Comparison of ENCODE assay signal across 8 mouse cellular contexts in the genomic region with DNA sequence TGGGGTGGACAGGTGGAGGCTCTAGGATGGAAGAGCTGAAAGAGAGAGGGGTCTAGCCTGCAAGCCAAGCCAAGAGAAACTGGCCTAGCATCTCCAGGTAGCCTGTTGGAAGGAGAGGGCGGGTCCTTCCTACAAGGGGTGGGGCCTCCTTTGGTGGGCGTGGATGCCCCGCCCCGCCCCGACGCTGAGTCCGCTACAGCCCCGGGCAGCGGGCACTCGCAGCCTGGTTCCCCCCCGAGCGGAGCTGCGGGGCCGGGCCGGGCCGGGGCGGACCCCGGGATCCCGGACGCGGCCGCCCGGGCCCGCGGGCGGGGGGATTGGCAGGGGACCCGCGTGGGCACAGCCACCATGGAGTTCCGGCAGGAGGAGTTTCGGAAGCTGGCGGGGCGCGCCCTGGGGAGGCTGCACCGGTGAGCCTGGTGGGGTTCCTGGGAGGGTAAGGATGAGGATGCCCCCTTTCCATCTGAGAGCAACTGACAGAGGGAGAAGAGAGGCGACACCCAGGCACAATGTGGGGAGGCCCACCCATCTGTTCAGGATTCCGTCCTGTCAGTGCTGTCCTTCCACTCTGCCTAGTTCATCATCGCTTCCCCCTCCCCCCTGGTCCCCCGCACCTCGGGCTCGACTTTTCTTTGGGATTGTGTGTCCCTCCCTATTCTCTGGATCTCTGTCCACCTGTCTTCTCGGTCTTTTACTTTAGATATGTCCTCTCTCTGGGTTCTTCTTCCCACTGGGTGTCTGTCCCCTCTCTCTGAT. TPM values are rescaled to one million over a fixed set of nuclear protein-coding genes. Genes with fewer than 3 reads are reported as not detected.
DNase-seq lines count a peak whose midpoint lies in the region; ATAC-seq and TF ChIP-seq lines count a peak whose summit lies in the region.

Gene Slc17a7 (plus strand): TSS at position 215 of the 756 bp plus-strand sequence.

- whole genome bisulfite sequencing in forebrain, postnatal 0 days = 2% methylated on average over 39 of the region's 41 CpGs
- under 1% methylated on average over 40 of the region's 41 CpGs for WGBS in kidney, embryonic 15.5 days
- WGBS in liver, embryonic 12.5 days (ENCODE audit: insufficient replicate concordance) = 2% methylated on average over 41 of the region's 41 CpGs
- 2% methylated on average over 41 of the region's 41 CpGs for WGBS in neural tube, embryonic 13.5 days

- H3K4me3 ChIP-seq in forebrain, postnatal 0 days (ENCODE audit: low read depth, low read length) = peak within 1 kb of the TSS; percentile 47
- peak within 1 kb of the TSS; percentile 54 for H3K4me3 ChIP-seq in kidney, embryonic 15.5 days (replicated peaks)
- peak within 1 kb of the TSS; percentile 54 for H3K4me3 ChIP-seq in liver, embryonic 12.5 days
- peak within 1 kb of the TSS; percentile 37 for H3K4me3 ChIP-seq in neural tube, embryonic 13.5 days

- TF ChIP-seq CTCF in forebrain, postnatal 0 days (IDR thresholded peaks at IDR 0.05; ENCODE audit: low read depth) = no peak

- peaks cover 6% of the 10 kb centered on the region; the same call in 1 of the 2 replicates for H3K4me1 ChIP-seq in forebrain, postnatal 0 days (ENCODE audit: insufficient read depth)
- peaks cover 30% of the 10 kb centered on the region for H3K4me1 ChIP-seq in kidney, embryonic 15.5 days
- peaks cover 27% of the 10 kb centered on the region for H3K4me1 ChIP-seq in liver, embryonic 12.5 days
- H3K4me1 ChIP-seq in neural tube, embryonic 13.5 days (replicated peaks) = peaks cover 35% of the 10 kb centered on the region

- DNase-seq in embryo, embryonic 10 days (ENCODE audit: low spot score) = peak; percentile 54
- no peak for DNase-seq in embryo, embryonic 9.5 days (ENCODE audit: extremely low spot score)
- peak; percentile 84 to 87 for DNase-seq in cerebellum, adult 18-20 months
- DNase-seq in forebrain, postnatal 0 days = no peak
- DNase-seq in urinary bladder, adult 2 months (ENCODE audit: low spot score) = no peak

- H3K9me3 ChIP-seq in forebrain, postnatal 0 days (ENCODE audit: low read length) = no peaks in the 10 kb centered on the region
- peaks cover 2% of the 10 kb centered on the region; the same call in 1 of the 2 replicates for H3K9me3 ChIP-seq in kidney, embryonic 15.5 days (replicated peaks)
- peaks cover 2% of the 10 kb centered on the region for H3K9me3 ChIP-seq in liver, embryonic 12.5 days (replicated peaks)
- no peaks in the 10 kb centered on the region for H3K9me3 ChIP-seq in neural tube, embryonic 13.5 days

- peaks cover 14% of the 10 kb centered on the region for H3K27me3 ChIP-seq in forebrain, postnatal 0 days (ENCODE audit: insufficient read depth, low read length)
- H3K27me3 ChIP-seq in kidney, embryonic 15.5 days = peaks cover 67% of the 10 kb centered on the region
- peaks cover 67% of the 10 kb centered on the region for H3K27me3 ChIP-seq in liver, embryonic 12.5 days (replicated peaks)
- H3K27me3 ChIP-seq in neural tube, embryonic 13.5 days = peaks cover 66% of the 10 kb centered on the region

- peaks cover 13% of the 10 kb centered on the region; the same call in 1 of the 2 replicates for H3K36me3 ChIP-seq in forebrain, postnatal 0 days (ENCODE audit: insufficient read depth)
- H3K36me3 ChIP-seq in kidney, embryonic 15.5 days = peaks cover 21% of the 10 kb centered on the region
- peaks cover 2% of the 10 kb centered on the region; the same call in 1 of the 2 replicates for H3K36me3 ChIP-seq in liver, embryonic 12.5 days
- peaks cover 21% of the 10 kb centered on the region for H3K36me3 ChIP-seq in neural tube, embryonic 13.5 days

- peak within 1 kb of the TSS; percentile 62 for H3K4me2 ChIP-seq in forebrain, postnatal 0 days (ENCODE audit: low read depth)
- peak within 1 kb of the TSS; percentile 91 for H3K4me2 ChIP-seq in kidney, embryonic 15.5 days
- H3K4me2 ChIP-seq in liver, embryonic 12.5 days = peak within 1 kb of the TSS; percentile 79
- peak within 1 kb of the TSS; percentile 67 for H3K4me2 ChIP-seq in neural tube, embryonic 13.5 days

- ATAC-seq in forebrain, postnatal 0 days = no peak
- ATAC-seq in kidney, embryonic 15.5 days (replicated peaks; ENCODE audit: low FRiP score) = peak; percentile 14; the same call in 1 of the 2 replicates
- peak; percentile 42 for ATAC-seq in liver, embryonic 12.5 days
- ATAC-seq in neural tube, embryonic 13.5 days (ENCODE audit: low read depth) = no peak

- peak within 1 kb of the TSS; percentile 59 for H3K9ac ChIP-seq in forebrain, postnatal 0 days
- peak within 1 kb of the TSS; percentile 51 for H3K9ac ChIP-seq in kidney, embryonic 15.5 days
- peak within 1 kb of the TSS; percentile 49 for H3K9ac ChIP-seq in liver, embryonic 12.5 days
- H3K9ac ChIP-seq in neural tube, embryonic 13.5 days = peak within 1 kb of the TSS; percentile 62

- peak within 1 kb of the TSS; percentile 75 for H3K27ac ChIP-seq in forebrain, postnatal 0 days (ENCODE audit: low read depth, low read length)
- no peak within 1 kb of the TSS for H3K27ac ChIP-seq in kidney, embryonic 15.5 days
- H3K27ac ChIP-seq in liver, embryonic 12.5 days = no peak within 1 kb of the TSS
- H3K27ac ChIP-seq in neural tube, embryonic 13.5 days (replicated peaks) = no peak within 1 kb of the TSS

RNA-seq across cellular contexts. Expression of gene Slc17a7, which starts in this region (rescaled TPM):
- total RNA-seq in forebrain, postnatal 0 days (2014; rRNA removed) = 71.4 and 87.5 TPM in 2 replicates
- polyA plus RNA-seq in forebrain, postnatal 0 days (2015; fragmentation: Nextera tagmentation; extraction: Ambion mirVana) = 47.6 and 50.3 TPM in 2 replicates
- 0.14 and 0.30 TPM in 2 replicates for polyA plus RNA-seq in kidney, embryonic 15.5 days (2015; fragmentation: Nextera tagmentation; extraction: Ambion mirVana)
- polyA plus RNA-seq in liver, embryonic 12.5 days (2016; fragmentation: Nextera tagmentation; extraction: Ambion mirVana) = not detected in 2 replicates
- 0.78 and 0.83 TPM in 2 replicates for polyA plus RNA-seq in neural tube, embryonic 13.5 days (2015; fragmentation: Nextera tagmentation; extraction: Ambion mirVana)
- 0.03 and 0.04 TPM in 2 replicates for polyA plus RNA-seq in urinary bladder, adult 2 months (2012; rRNA removed)

Comparison
In these comparisons a context has a peak if more than half of its experiments do, and no peak if none do; other contexts are left out.
1. RNA of gene Slc17a7 (polyA plus RNA-seq): 47.6 to 50.3 TPM in forebrain, postnatal 0 days; 0.78 to 0.83 TPM in neural tube, embryonic 13.5 days, 0.14 to 0.30 TPM in kidney, embryonic 15.5 days, 0.03 to 0.04 TPM in urinary bladder, adult 2 months and not detected in liver, embryonic 12.5 days; every median in the first group is over 10 times any median in the second.
2. DNase-seq: peak in embryo, embryonic 10 days (single experiment) and cerebellum, adult 18-20 months (2 of 2); none in embryo, embryonic 9.5 days (single experiment), forebrain, postnatal 0 days (single experiment) and urinary bladder, adult 2 months (single experiment).
3. Peak in ATAC-seq, H3K4me3 ChIP-seq, H3K9ac ChIP-seq and H3K4me2 ChIP-seq in kidney, embryonic 15.5 days; RNA of the gene not detected or under 1 TPM.
4. Peak in ATAC-seq, H3K4me3 ChIP-seq, H3K9ac ChIP-seq and H3K4me2 ChIP-seq in liver, embryonic 12.5 days; RNA of the gene not detected or under 1 TPM.
5. Peak in every context shown above with its lines, with median percentiles within 50 percentile points of each other: H3K4me2 ChIP-seq, H3K4me3 ChIP-seq and H3K9ac ChIP-seq.